Mouse (Mus musculus): ENCODE measurements around the gene Prtn3. TPM values are rescaled to one million over a fixed set of nuclear protein-coding genes. Genes with fewer than 3 reads are reported as not detected.

Gene Prtn3
- polyA plus RNA-seq, 1 experiment from 2014 or later, result 0.86 TPM

GRCm38 (mm10) chr10:79918231-79919078 lies 44.2 kb downstream of the Prtn3 start:
- TF ChIP-seq EP300 (optimal IDR thresholded peaks at IDR 0.05) (no peak), CTCF (IDR thresholded peaks at IDR 0.05; ENCODE audit: low read depth) (no peak)
- ATAC-seq (ENCODE audit: low FRiP score, low TSS enrichment) (no peak), DNase-seq (ENCODE audit: low spot score) (no peak)
- Histone ChIP-seq H3K9me3 (ENCODE audit: control insufficient read depth, low read length) (no peaks in the 10 kb centered on the region), H3K4me1 (replicated peaks; ENCODE audit: control insufficient read depth, insufficient read depth) (peaks cover 3% of the 10 kb centered on the region; the same call in 1 of the 2 replicates), H3K9ac (ENCODE audit: low read length) (no peak overlapping the region), H3K4me2 (replicated peaks; ENCODE audit: low read depth) (peak overlapping the region; percentile 44), H3K27ac (replicated peaks) (no peak overlapping the region), H3K36me3 (ENCODE audit: control insufficient read depth, insufficient read depth, low read length) (no peaks in the 10 kb centered on the region), H3K4me3 (ENCODE audit: low read depth, low read length) (peak overlapping the region; percentile 15; the same call in 1 of the 2 replicates), H3K27me3 (ENCODE audit: control insufficient read depth, insufficient read depth, low read length) (peaks cover 2% of the 10 kb centered on the region; the same call in 1 of the 2 replicates)
- WGBS, result 18% methylated on average over 33 of the region's 35 CpGs

GRCm38 (mm10) chr10:79919251-79919849 lies 45.1 kb downstream of the Prtn3 start:
- Histone ChIP-seq H3K4me1 (replicated peaks; ENCODE audit: control insufficient read depth, insufficient read depth) (peaks cover 3% of the 10 kb centered on the region; the same call in 1 of the 2 replicates), H3K9me3 (ENCODE audit: control insufficient read depth, low read length) (no peaks in the 10 kb centered on the region), H3K27me3 (ENCODE audit: control insufficient read depth, insufficient read depth, low read length) (peaks cover 2% of the 10 kb centered on the region; the same call in 1 of the 2 replicates), H3K36me3 (ENCODE audit: control insufficient read depth, insufficient read depth, low read length) (no peaks in the 10 kb centered on the region), H3K4me3 (ENCODE audit: low read depth, low read length) (peak overlapping the region; percentile 10; the same call in 1 of the 2 replicates), H3K9ac (ENCODE audit: low read length) (no peak overlapping the region), H3K4me2 (replicated peaks; ENCODE audit: low read depth) (peak overlapping the region; percentile 43), H3K27ac (replicated peaks) (no peak overlapping the region)
- DNase-seq (ENCODE audit: low spot score) (peak; percentile 62), ATAC-seq (ENCODE audit: low FRiP score, low TSS enrichment) (no peak)
- no peak for TF ChIP-seq EP300 (optimal IDR thresholded peaks at IDR 0.05)
- TF ChIP-seq CTCF (IDR thresholded peaks at IDR 0.05; ENCODE audit: low read depth), result no peak
- WGBS, result 7% methylated on average over 21 of the region's 21 CpGs

- Histone ChIP-seq H3K4me3 (ENCODE audit: low read depth, low read length) (no peak overlapping the region; the same call in 1 of the 2 replicates), H3K27ac (replicated peaks) (no peak overlapping the region), H3K9ac (ENCODE audit: low read length) (no peak overlapping the region), H3K4me2 (replicated peaks; ENCODE audit: low read depth) (no peak overlapping the region), H3K36me3 (ENCODE audit: control insufficient read depth, insufficient read depth, low read length) (no peaks in the 10 kb centered on the region), H3K9me3 (ENCODE audit: control insufficient read depth, low read length) (no peaks in the 10 kb centered on the region), H3K27me3 (ENCODE audit: control insufficient read depth, insufficient read depth, low read length) (peaks cover 2% of the 10 kb centered on the region; the same call in 1 of the 2 replicates), H3K4me1 (replicated peaks; ENCODE audit: control insufficient read depth, insufficient read depth) (peaks cover 3% of the 10 kb centered on the region; the same call in 1 of the 2 replicates)
- 33% methylated on average over 24 of the region's 26 CpGs for WGBS
- ATAC-seq (ENCODE audit: low FRiP score, low TSS enrichment) (no peak), DNase-seq (ENCODE audit: low spot score) (no peak)
- TF ChIP-seq CTCF (IDR thresholded peaks at IDR 0.05; ENCODE audit: low read depth), result no peak
Observed at GRCm38 (mm10) chr10:79920056-79920890, 46.0 kb downstream of the Prtn3 start.

GRCm38 (mm10) chr10:79920958-79921535 lies 46.8 kb downstream of the Prtn3 start, which contains the start of gene R3hdm4:
Gene R3hdm4, minus strand, starts transcription at chr10:79921208.
- H3K9me3 ChIP-seq (ENCODE audit: control insufficient read depth, low read length), result no peaks in the 10 kb centered on the region
- ATAC-seq (ENCODE audit: low FRiP score, low TSS enrichment) (peak; percentile 12; the same call in 1 of the 2 replicates), DNase-seq (ENCODE audit: low spot score) (peak; percentile 68)
- 4% methylated on average over 26 of the region's 41 CpGs for WGBS
- H3K4me2 ChIP-seq (replicated peaks; ENCODE audit: low read depth), result peak within 1 kb of the TSS; percentile 41
- peak within 1 kb of the TSS; percentile 19 for H3K4me3 ChIP-seq (ENCODE audit: low read depth, low read length)
- H3K27ac ChIP-seq (replicated peaks), result no peak within 1 kb of the TSS
- H3K4me1 ChIP-seq (replicated peaks; ENCODE audit: control insufficient read depth, insufficient read depth), result peaks cover 5% of the 10 kb centered on the region; the same call in 1 of the 2 replicates
- H3K27me3 ChIP-seq (ENCODE audit: control insufficient read depth, insufficient read depth, low read length), result peaks cover 2% of the 10 kb centered on the region; the same call in 1 of the 2 replicates
- TF ChIP-seq EP300 (optimal IDR thresholded peaks at IDR 0.05), result no peak
- no peak for TF ChIP-seq CTCF (IDR thresholded peaks at IDR 0.05; ENCODE audit: low read depth)
- no peaks in the 10 kb centered on the region for H3K36me3 ChIP-seq (ENCODE audit: control insufficient read depth, insufficient read depth, low read length)
- peak within 1 kb of the TSS; percentile 38; the same call in 1 of the 2 replicates for H3K9ac ChIP-seq (ENCODE audit: low read length)

GRCm38 (mm10) chr10:79921572-79921971 lies 47.3 kb downstream of the Prtn3 start:
- Histone ChIP-seq H3K4me2 (replicated peaks; ENCODE audit: low read depth) (peak overlapping the region; percentile 41), H3K27me3 (ENCODE audit: control insufficient read depth, insufficient read depth, low read length) (peaks cover 2% of the 10 kb centered on the region; the same call in 1 of the 2 replicates), H3K36me3 (ENCODE audit: control insufficient read depth, insufficient read depth, low read length) (no peaks in the 10 kb centered on the region), H3K9ac (ENCODE audit: low read length) (peak overlapping the region; percentile 38; the same call in 1 of the 2 replicates), H3K27ac (replicated peaks) (no peak overlapping the region), H3K4me1 (replicated peaks; ENCODE audit: control insufficient read depth, insufficient read depth) (peaks cover 6% of the 10 kb centered on the region; the same call in 1 of the 2 replicates), H3K4me3 (ENCODE audit: low read depth, low read length) (peak overlapping the region; percentile 19), H3K9me3 (ENCODE audit: control insufficient read depth, low read length) (no peaks in the 10 kb centered on the region)
- DNase-seq (ENCODE audit: low spot score) (no peak), ATAC-seq (ENCODE audit: low FRiP score, low TSS enrichment) (no peak)
- TF ChIP-seq CTCF (IDR thresholded peaks at IDR 0.05; ENCODE audit: low read depth) (no peak), EP300 (optimal IDR thresholded peaks at IDR 0.05) (no peak)
- WGBS, result 6% methylated on average over 34 of the region's 34 CpGs

Data from stomach, postnatal 0 days (tissue).